ENCODE assay signal across 19 mouse cellular contexts in the genomic region with DNA sequence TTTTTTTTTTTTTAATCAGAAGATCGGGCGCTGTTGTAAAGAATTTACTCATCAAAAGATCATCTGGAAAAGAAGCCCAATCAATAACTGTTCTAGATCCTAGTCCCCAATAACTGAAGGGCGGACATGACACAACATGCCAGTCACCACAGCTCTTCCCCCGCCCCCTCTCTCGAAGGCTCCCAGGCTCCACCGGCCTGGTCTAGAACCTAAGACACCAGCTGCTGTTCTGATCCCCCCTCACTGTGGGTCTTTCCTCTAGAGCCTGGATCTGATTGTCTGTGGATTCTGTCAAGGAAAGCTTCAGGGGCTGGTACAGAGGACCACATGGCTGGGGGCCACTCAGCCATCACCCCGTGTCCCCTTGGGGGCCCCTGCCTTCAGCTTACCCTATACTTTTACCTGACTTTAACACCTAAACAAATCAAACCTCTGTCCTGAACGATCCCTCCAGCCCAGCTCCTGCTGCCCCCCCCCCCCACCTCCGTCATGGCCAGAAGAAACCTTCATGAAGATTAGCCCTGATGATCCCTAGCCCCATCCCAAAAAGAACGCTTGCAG. TPM values are rescaled to one million over a fixed set of nuclear protein-coding genes. Genes with fewer than 3 reads are reported as not detected.
DNase-seq lines count a peak whose midpoint lies in the region; ATAC-seq lines count a peak whose summit lies in the region.
"Had no signal": no experiment of that assay in that cellular context is flagged by ENCODE, and none has a peak within 500 bp of the region (broad histone marks: within the 10 kb centered on the region; RNA-seq: fewer than 3 reads in every experiment).

No protein-coding gene starts in this region.

- no peak for DNase-seq in hindbrain, embryonic 10.5 days (ENCODE audit: low spot score)
- DNase-seq in hindbrain, embryonic 11.5 days (ENCODE audit: low spot score), result no peak
- DNase-seq in cerebellum, adult 11 months, result no peak
- DNase-seq: adrenal gland, adult 2 months; cerebellum, adult 8-10 months; heart, postnatal 14 days; spleen, adult 18-20 months; thymus, postnatal 36 days had no signal

- H3K4me1 ChIP-seq in erythroblast, embryonic 14.5 days (ENCODE audit: control insufficient read depth), result peaks cover 34% of the 10 kb centered on the region
- H3K4me1 ChIP-seq in hindbrain, embryonic 10.5 days (replicated peaks), result peaks cover 16% of the 10 kb centered on the region
- no peaks in the 10 kb centered on the region for H3K4me1 ChIP-seq in hindbrain, embryonic 11.5 days (replicated peaks; ENCODE audit: control insufficient read depth, insufficient read depth, low read length)
- H3K4me1 ChIP-seq in neural tube, embryonic 13.5 days (replicated peaks), result peaks cover 7% of the 10 kb centered on the region; the same call in 1 of the 2 replicates
- H3K4me1 ChIP-seq in neural tube, embryonic 15.5 days, result peaks cover 4% of the 10 kb centered on the region; the same call in 1 of the 2 replicates

- H3K27me3 ChIP-seq in erythroblast, embryonic 14.5 days (ENCODE audit: control insufficient read depth), result no peaks in the 10 kb centered on the region
- H3K27me3 ChIP-seq in hindbrain, embryonic 10.5 days (ENCODE audit: insufficient read depth, poor library complexity, severe bottlenecking), result no peaks in the 10 kb centered on the region
- H3K27me3 ChIP-seq in hindbrain, embryonic 11.5 days (ENCODE audit: control insufficient read depth, insufficient read depth, low read length), result no peaks in the 10 kb centered on the region
- no peaks in the 10 kb centered on the region for H3K27me3 ChIP-seq in neural tube, embryonic 13.5 days
- H3K27me3 ChIP-seq in neural tube, embryonic 15.5 days (replicated peaks), result no peaks in the 10 kb centered on the region

- no peak overlapping the region for H3K9ac ChIP-seq in hindbrain, embryonic 11.5 days (ENCODE audit: low read depth, low read length)
- no peak overlapping the region for H3K9ac ChIP-seq in neural tube, embryonic 13.5 days
- H3K9ac ChIP-seq in neural tube, embryonic 15.5 days (replicated peaks), result no peak overlapping the region

- 85% methylated on average over 10 of the region's 10 CpGs for WGBS in hindbrain, embryonic 10.5 days
- WGBS in hindbrain, embryonic 11.5 days, result 87% methylated on average over 10 of the region's 10 CpGs
- 86% methylated on average over 10 of the region's 10 CpGs for WGBS in neural tube, embryonic 13.5 days
- 90% methylated on average over 10 of the region's 10 CpGs for WGBS in neural tube, embryonic 15.5 days

- H3K36me3 ChIP-seq in erythroblast, embryonic 14.5 days (ENCODE audit: control insufficient read depth), result no peaks in the 10 kb centered on the region
- no peaks in the 10 kb centered on the region for H3K36me3 ChIP-seq in hindbrain, embryonic 10.5 days
- no peaks in the 10 kb centered on the region for H3K36me3 ChIP-seq in hindbrain, embryonic 11.5 days (ENCODE audit: control insufficient read depth, insufficient read depth, low read length)
- H3K36me3 ChIP-seq in neural tube, embryonic 13.5 days, result no peaks in the 10 kb centered on the region
- H3K36me3 ChIP-seq in neural tube, embryonic 15.5 days, result no peaks in the 10 kb centered on the region

- peak overlapping the region; percentile 21 for H3K4me3 ChIP-seq in erythroblast, embryonic 14.5 days (replicated peaks)
- H3K4me3 ChIP-seq in hindbrain, embryonic 10.5 days, result no peak overlapping the region
- H3K4me3 ChIP-seq in hindbrain, embryonic 11.5 days (ENCODE audit: low read depth, low read length), result no peak overlapping the region
- H3K4me3 ChIP-seq in neural tube, embryonic 13.5 days, result no peak overlapping the region
- no peak overlapping the region for H3K4me3 ChIP-seq in neural tube, embryonic 15.5 days (replicated peaks)

- no peak for ATAC-seq in erythroblast, adult 5-6 weeks (replicated peaks; ENCODE audit: low FRiP score, poor library complexity, severe bottlenecking)
- no peak for ATAC-seq in hindbrain, embryonic 11.5 days (ENCODE audit: low FRiP score)
- 0 out of 2 replicates have a peak, but pooled peaks have one; percentile 13 for ATAC-seq in neural tube, embryonic 13.5 days (ENCODE audit: low read depth)
- no peak for ATAC-seq in neural tube, embryonic 15.5 days (ENCODE audit: low FRiP score)
- peak; percentile 38 for ATAC-seq in megakaryocyte-erythroid progenitor cell, adult 5-6 weeks (replicated peaks; ENCODE audit: low FRiP score, low TSS enrichment, poor library complexity, severe bottlenecking)
- ATAC-seq: inflammation-experienced regulatory T-cells, adult 6 months had no signal

- H3K4me2 ChIP-seq in hindbrain, embryonic 11.5 days (replicated peaks; ENCODE audit: low read depth, low read length), result no peak overlapping the region
- no peak overlapping the region for H3K4me2 ChIP-seq in neural tube, embryonic 13.5 days
- no peak overlapping the region for H3K4me2 ChIP-seq in neural tube, embryonic 15.5 days

- peaks cover 5% of the 10 kb centered on the region; the same call in 1 of the 2 replicates for H3K9me3 ChIP-seq in erythroblast, embryonic 14.5 days (ENCODE audit: control insufficient read depth, low read length)
- no peaks in the 10 kb centered on the region; the same call in 1 of the 2 replicates for H3K9me3 ChIP-seq in hindbrain, embryonic 10.5 days
- no peaks in the 10 kb centered on the region for H3K9me3 ChIP-seq in hindbrain, embryonic 11.5 days (ENCODE audit: control insufficient read depth, low read length)
- H3K9me3 ChIP-seq in neural tube, embryonic 13.5 days, result no peaks in the 10 kb centered on the region
- no peaks in the 10 kb centered on the region for H3K9me3 ChIP-seq in neural tube, embryonic 15.5 days (replicated peaks)

- H3K27ac ChIP-seq in hindbrain, embryonic 10.5 days, result peak overlapping the region; percentile 53; the same call in 1 of the 2 replicates
- H3K27ac ChIP-seq in hindbrain, embryonic 11.5 days (ENCODE audit: low read depth, low read length), result no peak overlapping the region
- no peak overlapping the region for H3K27ac ChIP-seq in neural tube, embryonic 13.5 days (replicated peaks)
- H3K27ac ChIP-seq in neural tube, embryonic 15.5 days (replicated peaks), result no peak overlapping the region
- H3K27ac ChIP-seq: kidney, postnatal 0 days had no signal

RNA-seq across cellular contexts. Expression of a gene that starts 11.6 kb away (rescaled TPM):
- polyA plus RNA-seq in erythroblast, embryonic 14.5 days (2012), result not detected in 2 replicates
- not detected in 2 replicates for total RNA-seq in erythroblast, adult 5-6 weeks (2015; ENCODE audit: low replicate concordance)
- not detected in 2 replicates for total RNA-seq in erythroblast, adult 5-6 weeks (2017; ENCODE audit: low replicate concordance)
- polyA plus RNA-seq in hindbrain, embryonic 10.5 days (2016; fragmentation: Nextera tagmentation; extraction: Ambion mirVana), result not detected in 2 replicates
- polyA plus RNA-seq in hindbrain, embryonic 11.5 days (2014; fragmentation: Nextera tagmentation; extraction: Ambion mirVana), result not detected in 2 replicates
- polyA plus RNA-seq in neural tube, embryonic 13.5 days (2015; fragmentation: Nextera tagmentation; extraction: Ambion mirVana), result not detected in 2 replicates
- not detected in 2 replicates for polyA plus RNA-seq in neural tube, embryonic 15.5 days (2015; fragmentation: Nextera tagmentation; extraction: Ambion mirVana)
- total RNA-seq in megakaryocyte-erythroid progenitor cell, adult 5-6 weeks (2014; fragmentation: Nextera tagmentation), result not detected in 2 replicates
- not detected in 2 replicates for total RNA-seq in megakaryocyte-erythroid progenitor cell, adult 5-6 weeks (2017)
- total RNA-seq: adrenal gland, adult 2 months; gastrocnemius, adult 8-10 months; neutrophil, adult 5-6 weeks had no signal
- polyA plus RNA-seq: adrenal gland, adult 2 months; brain, embryonic 14.5 days; inflammation-experienced regulatory T-cells, adult 6 months; kidney, postnatal 0 days; stomach, embryonic 16.5 days had no signal

RNA-seq across cellular contexts. Expression of a gene that starts 42.8 kb away (rescaled TPM):
- polyA plus RNA-seq in erythroblast, embryonic 14.5 days (2012), result 0.04 TPM in 2 replicates
- not detected in 2 replicates for total RNA-seq in erythroblast, adult 5-6 weeks (2015; ENCODE audit: low replicate concordance)
- not detected in 2 replicates for total RNA-seq in erythroblast, adult 5-6 weeks (2017; ENCODE audit: low replicate concordance)
- 4.3 and 5.4 TPM in 2 replicates for polyA plus RNA-seq in hindbrain, embryonic 10.5 days (2016; fragmentation: Nextera tagmentation; extraction: Ambion mirVana)
- polyA plus RNA-seq in hindbrain, embryonic 11.5 days (2014; fragmentation: Nextera tagmentation; extraction: Ambion mirVana), result 3.0 and 3.1 TPM in 2 replicates
- polyA plus RNA-seq in neural tube, embryonic 13.5 days (2015; fragmentation: Nextera tagmentation; extraction: Ambion mirVana), result 2.4 and 2.6 TPM in 2 replicates
- polyA plus RNA-seq in neural tube, embryonic 15.5 days (2015; fragmentation: Nextera tagmentation; extraction: Ambion mirVana), result 1.7 and 2.1 TPM in 2 replicates
- total RNA-seq in megakaryocyte-erythroid progenitor cell, adult 5-6 weeks (2014; fragmentation: Nextera tagmentation), result not detected in 2 replicates
- total RNA-seq in megakaryocyte-erythroid progenitor cell, adult 5-6 weeks (2017), result not detected in 2 replicates
- total RNA-seq: neutrophil, adult 5-6 weeks had no signal
- polyA plus RNA-seq: inflammation-experienced regulatory T-cells, adult 6 months had no signal

Comparison
In these comparisons a context has a peak if more than half of its experiments do, and no peak if none do; other contexts are left out.
1. ATAC-seq: peak in neural tube, embryonic 13.5 days (single experiment) and megakaryocyte-erythroid progenitor cell, adult 5-6 weeks (single experiment); none in erythroblast, adult 5-6 weeks (single experiment), hindbrain, embryonic 11.5 days (single experiment) and neural tube, embryonic 15.5 days (single experiment).